Mouse (Mus musculus) WW6 (cell line): ENCODE data around the gene Tspan10.
"Not testable (repeated sequence)": the region's sequence is repeated elsewhere in the genome, so short reads cannot be mapped to it uniquely, and the experiment has no call there.

ENCODE experiments used
- DNase-seq: peaks from one replicate; pipeline ENCODE4 v3.0.0-alpha.2; 2013; ENCODE audit warnings: low read depth, low spot score

The Tspan10 gene

DNA sequence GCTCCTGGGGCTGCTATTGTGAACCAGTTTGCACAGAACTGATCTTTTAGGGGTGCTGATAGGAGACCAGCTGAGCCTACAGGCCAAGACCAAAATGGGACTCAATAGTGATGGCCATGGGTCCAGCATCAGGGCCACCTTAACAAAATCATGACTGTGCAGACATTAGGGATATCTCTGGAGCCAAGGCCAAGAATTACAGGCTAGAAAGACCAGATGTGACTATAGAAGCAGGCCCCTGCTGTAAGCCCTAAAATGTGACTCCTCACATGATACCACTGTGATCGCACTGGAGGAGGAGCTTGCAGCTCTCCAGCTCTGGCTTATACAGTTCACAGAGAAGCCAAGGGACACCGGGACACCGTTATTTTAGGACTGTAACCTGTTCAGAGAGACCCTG lies at the start of gene Tspan10:
TSS of gene Tspan10 (plus strand) at position 301 of the 400 bp plus-strand sequence.
- DNase-seq = no peak

DNA sequence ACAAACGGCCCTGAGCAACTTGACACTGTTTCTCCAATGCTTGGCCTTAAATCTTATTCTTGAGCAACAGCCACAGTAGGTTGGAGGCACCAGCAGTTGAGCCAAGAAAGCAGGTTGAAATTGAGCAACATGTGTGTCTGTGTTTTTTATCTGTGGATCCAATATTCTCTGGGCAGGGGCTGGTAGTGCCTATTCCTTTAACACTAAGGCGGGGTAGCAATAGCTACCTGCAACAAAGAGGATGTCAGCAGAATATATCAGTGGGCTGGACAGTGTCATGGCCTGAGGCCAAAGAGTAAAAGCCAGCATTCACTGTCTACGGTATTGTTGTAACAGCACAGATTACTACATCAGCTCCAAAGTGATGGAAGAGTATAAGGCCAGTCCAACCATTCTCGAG lies 46.8 kb upstream of the Tspan10 start:
- DNase-seq = no peak

DNA sequence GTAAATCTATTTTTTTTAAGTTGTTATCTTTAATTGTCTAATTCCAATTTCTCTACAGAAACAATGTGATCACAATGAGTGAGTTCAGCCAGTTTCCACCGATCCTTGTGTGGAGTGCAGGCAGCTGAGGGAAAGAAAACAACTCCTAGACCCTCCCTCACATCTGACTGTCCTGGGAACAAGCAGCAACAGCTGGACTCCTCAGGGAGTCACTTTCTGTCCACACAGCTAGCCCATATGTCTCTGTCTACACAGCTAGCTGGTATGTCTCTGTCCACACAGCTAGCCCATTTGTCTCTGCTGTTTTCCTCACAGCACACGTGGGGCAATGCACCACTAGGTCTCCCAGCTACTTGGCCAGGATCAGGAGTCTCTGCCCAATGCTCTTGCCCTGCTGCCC lies 44.8 kb upstream of the Tspan10 start:
- no peak for DNase-seq

DNA sequence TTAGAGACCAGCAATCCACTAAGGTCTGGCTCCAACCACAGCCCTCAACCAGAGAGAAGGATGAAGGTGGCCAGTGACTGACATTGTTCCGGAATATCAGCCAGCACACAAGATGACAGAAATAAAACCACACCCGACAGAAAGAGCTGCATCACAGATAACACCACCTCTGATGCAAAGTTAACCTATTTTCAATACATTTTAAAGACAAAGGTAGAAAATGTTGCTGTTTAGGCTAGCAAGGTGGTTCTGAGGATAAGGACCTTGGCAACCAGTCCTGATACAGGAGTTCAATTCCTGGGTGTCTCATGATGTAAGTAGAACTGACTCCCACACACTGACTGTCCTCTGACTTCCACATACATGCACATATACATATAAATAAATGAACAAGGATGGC lies 43.1 kb upstream of the Tspan10 start:
- DNase-seq = no peak

DNA sequence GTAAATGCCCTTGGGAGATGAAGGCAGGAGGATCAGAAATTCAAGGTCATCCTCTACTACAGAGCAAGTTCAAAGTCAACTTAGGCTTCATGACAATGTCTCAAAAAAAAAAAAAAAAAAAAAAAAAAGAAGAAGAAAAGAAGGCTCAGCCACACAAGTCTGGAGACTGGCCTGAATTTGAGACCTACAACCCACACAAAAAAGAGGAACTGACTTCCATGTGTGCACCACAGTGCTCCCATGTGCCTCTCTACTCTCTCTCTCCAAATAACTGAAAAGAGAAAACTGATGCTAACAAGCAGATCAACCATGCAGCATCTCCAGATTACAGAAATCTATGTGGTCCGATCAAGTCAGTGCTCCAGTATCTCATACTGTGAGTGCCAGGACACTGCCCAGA lies 37.6 kb upstream of the Tspan10 start:
- no peak for DNase-seq

DNA sequence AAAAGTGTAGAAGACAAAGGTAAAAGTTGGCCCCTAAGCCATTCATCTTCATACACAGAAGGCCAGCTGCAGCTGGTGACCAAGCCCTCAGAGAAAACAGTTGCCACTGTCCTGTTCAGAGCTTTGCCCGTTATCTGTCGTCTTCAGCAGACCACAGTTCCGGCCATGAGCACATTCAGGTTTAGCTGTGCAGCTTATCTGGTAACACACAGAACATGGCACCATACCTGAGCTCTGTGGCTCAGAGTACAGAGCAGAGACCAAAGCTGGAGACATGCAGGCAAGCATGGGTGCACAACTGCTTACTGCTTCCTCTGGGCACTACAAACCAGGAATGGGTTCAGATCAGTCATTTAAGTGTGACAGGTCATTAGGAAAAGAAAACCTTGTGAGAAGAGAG lies 36.6 kb upstream of the Tspan10 start:
- DNase-seq = no peak

DNA sequence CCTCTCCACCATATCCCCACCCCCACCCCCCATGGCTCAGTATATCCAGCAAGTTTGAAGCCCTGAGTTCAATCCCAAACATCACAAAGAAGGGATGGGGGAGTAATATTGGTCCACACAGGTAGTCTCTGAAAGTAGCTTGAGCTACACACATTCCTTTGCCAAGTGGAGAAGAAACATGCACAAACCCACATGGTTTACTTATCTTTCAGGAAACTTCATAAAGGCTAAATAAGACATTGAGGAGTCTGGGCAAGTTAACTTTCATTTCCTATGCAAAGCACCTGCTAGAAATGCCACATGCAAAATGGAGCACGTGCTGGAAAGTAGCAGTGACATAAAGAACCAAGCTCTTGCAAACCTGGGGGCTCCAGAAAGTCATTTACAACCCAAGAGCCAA lies 36.0 kb upstream of the Tspan10 start:
- no peak for DNase-seq

DNA sequence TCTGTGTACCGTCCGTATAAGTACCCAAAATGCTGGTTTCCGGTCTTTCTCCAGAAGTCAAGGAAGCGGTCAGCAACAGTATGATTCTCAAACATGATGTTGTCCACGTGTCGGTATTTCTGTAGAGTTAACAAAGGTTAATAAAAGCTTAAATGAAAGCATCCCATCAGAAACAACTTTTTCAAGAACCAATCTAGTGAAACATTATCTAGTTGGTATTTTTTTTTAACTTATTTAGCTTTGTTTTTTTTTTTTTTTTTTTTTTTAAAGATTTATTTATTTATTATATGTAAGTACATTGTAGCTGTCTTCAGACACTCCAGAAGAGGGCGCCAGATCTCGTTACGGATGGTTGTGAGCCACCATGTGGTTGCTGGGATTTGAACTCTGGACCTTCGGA lies 28.8 kb upstream of the Tspan10 start:
- not testable (repeated sequence) for DNase-seq

DNA sequence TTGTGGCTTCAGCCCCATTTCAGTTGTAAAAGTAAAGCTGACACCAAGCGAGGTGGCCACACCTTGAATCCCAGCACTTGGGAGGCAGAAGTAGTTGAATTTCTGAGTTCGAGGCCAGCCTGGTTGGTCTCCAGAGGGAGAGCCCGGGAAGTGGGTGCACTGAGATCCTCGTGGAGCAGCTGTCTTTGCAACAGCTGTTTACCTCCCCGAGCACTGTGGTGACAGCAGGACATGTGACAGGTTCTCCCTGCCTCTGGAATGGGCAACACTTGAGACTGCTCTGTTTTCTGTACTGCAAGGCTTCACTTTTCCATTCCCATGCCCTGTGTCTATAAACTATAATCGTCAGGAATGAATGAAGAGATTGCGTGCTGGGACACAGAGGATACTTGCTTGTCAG lies 24.6 kb upstream of the Tspan10 start:
- DNase-seq = no peak

DNA sequence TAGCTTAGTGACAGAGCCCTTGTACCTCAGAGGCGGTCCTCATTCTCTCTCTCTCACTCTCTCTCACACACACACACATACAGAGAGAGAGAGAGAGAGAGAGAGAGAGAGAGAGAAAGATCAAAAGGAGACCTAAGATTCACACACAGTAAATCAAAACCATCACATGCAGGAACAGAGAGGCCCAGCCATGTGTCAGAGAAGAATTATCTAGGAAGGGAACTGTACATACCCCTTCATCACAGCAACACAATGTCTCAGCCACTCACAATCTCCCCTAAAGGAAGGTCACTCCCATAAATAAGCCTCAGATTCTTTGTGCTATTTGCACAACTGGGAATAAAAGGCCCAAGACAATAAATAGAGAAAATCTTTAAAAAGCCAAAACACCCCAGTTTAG lies 23.9 kb upstream of the Tspan10 start:
- DNase-seq = no peak

DNA sequence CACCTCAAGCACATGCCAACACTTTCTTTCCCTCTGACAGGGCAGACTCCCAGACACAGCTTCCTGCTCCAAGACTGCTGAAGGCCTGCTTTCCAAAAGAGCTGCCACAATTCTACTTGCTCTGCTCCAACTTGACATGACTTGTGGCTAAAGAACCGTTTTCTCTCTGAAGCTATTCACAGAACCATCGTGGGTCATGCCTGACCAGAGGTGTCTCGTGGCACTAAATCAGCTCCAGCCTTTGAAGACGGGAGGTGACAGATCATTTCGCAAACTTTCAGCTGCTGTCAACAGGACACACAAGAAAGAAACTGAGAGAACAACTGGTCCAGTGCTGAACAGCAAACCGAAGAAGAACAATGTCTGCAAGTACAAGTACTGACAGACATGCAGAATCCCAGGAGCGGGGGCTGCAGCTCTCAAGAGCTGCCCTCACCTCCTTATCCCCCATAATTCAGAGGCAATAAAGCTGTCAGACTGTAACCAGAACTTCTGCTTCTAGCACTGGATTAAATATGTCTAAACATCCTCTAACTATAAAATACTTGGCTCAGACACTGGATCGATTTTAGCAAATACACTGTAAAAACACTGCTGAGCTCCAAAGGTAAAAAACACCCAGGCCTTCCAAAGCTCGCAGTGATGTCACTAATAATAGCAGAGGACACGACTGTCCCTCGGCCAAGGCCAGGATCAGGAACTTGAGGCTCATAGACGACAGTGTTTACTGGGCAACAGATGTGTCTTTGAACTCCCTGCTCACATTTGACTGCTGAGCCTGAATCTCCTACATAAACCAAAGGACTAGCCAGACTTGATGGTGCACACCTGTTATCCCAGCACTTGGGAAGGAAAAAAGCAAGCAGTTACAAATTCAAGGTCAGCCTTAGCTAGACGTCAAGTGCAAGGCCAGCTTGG lies 19.5 kb upstream of the Tspan10 start:
- no peak for DNase-seq

DNA sequence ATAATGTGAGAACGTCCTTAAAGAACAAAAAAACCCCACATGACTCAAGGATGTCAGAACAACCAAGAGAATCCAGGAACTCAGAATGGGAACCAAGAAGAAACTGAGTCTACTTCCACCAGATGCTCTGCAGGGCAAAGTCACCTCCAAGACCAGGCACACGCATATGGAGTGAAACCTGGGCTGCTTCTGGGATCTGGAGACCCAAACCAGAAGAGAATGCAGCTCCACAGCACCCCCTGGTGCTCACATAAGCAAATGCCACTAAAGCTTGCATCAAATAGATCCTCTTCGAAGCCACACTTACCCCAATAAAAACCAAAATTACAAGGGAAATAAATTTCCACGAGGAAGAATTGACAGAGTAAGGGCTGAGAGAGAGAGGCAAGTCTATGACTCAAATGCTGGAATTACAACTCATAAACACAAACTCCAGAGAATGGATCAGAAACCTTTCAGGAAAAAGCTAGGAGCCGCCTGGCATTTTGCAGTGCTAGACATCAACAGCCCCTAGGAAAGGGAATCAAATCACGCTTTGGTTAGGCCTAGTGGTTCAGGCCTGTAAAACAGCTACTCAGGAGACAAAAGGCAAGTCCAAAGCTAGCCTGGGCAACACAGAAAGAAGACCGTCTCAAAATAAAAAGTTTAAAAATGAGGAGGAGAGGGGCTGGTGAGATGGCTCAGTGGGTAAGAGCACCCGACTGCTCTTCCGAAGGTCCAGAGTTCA lies 18.7 kb upstream of the Tspan10 start:
- peak; percentile 76 for DNase-seq

DNA sequence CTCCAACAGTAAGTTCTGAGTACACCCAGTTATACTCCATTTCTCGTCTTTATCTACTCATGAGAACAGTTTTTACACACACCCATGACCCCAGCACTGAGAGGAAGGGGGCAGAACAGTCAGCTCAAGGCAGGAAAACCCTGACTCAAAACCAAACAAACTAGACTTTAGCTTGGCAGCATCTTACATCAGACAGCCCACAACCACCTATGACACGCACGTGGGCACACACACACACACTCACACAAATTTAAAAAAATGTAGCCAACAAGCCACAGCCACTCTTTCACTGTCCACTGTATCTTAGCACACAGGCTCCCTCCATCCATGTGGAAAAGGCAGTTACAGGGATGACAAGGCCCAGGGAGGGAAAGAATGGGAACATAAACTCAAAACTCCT lies 15.7 kb upstream of the Tspan10 start:
- no peak for DNase-seq

DNA sequence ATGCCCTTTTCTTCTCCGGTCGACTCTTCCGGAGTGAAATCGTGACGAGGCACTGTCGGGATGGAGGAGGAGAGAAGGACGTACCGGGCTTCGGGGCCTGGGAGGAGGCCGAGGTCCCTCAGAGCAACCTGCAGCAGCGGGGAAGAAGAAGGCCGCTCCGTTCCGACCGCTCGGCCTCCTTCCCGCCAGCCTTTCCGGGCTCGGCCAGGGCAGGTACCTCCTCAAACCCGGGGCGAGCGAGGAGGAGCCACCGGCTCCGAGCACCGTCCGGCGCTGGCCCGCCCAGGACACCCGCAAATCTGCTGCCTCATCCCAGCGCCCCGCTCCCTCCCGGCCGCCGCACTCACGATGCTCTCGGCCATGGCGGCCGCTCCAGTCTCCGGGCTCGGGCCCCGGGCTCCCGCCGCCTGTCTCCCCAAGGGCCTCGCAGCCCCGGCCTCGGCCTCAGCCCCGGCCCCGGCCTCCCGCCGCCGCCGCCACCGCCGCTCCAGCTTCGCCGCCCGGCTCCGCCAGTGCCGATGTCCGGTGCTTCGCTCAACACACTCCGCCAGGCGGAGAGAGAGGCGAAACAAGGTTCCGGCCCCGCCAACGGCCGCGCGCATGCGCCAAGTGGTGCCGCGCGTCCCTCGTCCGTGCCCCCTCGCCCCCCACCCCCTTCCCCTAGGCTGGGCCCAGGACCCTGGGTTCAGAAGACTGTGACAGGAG lies 5.1 kb upstream of the Tspan10 start, which contains the start of gene Nploc4:
TSS of gene Nploc4 (minus strand) at position 557 of the 705 bp plus-strand sequence.
- DNase-seq = peak; percentile 71

DNA sequence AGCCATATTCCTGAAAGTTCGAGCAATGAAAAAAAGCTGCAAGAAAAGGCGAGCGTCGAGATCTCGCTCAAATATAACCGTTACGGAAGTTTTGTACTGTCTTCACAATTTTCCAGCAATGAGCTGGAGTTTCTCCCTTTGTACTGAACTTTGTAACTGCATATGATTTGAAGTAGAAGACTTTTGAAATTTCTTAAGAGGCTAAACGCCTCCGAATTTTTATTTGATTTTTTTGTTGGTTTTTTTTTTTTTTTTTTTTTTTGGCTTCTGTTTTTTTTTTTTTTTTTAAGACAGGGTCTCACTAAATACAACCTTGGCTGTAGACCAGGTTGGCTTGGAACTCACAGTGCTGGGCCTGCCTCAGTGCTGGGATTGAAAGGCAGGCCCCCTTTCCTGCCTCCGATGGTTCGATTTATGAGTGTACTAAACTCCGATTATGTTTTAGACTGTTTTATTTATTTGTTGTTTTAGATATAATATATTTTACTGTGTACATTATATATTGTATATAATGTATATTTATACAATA lies 4.5 kb upstream of the Tspan10 start:
- no peak for DNase-seq

DNA sequence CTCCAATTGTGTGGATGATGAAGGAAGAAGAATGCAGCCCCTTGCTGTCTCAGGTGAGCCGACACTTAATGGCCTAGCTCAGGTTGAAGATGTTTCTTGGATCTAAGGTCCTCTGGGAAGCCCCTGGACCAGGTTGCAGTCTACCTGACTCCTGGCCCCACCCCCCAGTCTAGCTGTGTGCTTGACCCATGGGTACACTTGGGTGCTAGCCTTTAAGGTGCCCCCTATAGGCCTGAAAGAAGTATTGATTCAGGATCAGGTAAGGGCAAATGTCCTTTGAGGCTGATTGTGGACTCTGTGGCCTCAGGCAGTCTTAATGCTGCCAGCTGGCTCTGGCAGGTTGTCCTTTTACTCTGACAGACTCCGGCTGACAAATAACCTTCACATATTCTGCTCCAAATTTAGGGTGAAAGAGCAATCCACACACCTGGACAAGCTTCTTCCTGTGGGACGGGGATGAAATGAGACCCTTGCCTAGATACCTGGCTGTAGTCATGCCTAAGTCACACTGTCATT lies 379 bp downstream of the Tspan10 start:
- no peak for DNase-seq

DNA sequence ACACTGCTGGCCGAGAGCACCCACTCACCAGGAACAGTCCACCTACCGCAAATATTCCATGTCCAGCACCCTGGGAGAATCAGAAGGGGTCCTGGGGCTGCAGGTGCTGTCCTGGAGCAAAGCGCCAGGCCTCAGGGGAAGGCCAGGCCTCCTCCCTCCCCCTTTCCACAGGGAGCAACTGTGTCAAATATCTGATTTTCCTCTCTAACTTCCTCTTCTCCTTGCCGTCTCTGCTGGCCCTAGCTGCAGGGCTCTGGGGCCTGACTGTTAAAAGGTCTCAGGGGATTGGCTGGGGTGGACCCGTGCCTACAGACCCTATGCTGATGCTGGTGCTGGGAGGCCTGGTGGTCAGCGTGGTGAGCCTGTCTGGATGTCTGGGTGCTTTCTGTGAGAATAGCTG lies 1.7 kb downstream of the Tspan10 start:
- no peak for DNase-seq

DNA sequence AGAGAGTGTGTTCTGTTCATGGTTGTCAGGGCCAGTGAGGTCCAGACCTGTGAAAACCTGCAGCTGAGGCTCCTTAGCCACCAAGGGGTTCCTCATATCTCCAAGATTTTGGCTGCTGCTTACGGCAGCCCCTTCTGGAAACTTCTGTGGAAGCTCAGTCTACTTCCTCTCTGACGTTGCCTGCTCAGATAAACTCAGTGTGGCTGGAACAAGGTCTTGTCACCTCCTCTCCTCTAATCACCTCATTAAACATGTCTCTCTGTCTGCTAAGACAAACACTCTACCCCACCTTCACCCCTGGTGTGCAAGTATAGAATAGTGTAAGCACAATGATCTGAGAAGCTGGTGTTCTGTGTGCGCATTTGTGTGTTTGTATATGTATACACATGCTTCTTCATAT lies 3.0 kb downstream of the Tspan10 start:
- DNase-seq = no peak

DNA sequence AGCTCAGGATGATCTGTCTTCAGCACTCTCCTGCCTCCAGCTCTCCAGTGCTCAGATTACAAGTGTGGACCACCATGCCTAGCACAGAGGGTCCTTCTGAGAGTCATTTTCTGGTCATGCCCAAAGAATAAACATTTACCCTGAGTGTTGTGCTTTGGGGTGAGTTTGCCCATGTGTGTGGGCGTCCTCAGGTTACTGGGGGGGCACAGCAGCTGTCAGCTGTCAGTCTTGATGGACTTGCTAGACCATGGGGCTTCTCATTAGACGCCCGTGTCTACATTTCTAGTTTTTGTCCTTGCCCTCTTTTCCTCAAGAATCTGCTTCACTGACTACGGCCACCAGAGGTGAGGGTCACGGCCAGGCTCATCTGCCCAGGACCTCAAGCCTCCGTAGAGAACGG lies 4.7 kb downstream of the Tspan10 start:
- DNase-seq = no peak

DNA sequence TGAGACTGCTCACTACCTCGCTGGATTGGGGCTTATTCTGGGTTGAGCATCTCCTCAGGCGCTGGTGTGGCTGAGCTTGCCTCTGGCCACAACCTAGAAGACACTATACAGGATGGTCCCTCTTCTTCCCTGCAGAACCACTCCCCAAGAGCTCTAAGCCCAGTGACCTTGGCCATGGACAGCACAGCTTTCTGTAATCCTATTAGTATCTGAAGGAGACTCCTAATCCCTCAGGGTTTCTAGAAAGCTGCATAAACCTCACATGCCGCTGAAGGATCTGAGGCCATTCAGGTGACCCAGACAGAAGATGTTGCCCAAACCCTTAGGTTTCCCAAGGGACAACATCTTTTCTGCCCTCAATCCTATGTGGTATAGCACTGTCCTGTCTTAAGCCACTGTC lies 9.8 kb downstream of the Tspan10 start:
- no peak for DNase-seq

DNA sequence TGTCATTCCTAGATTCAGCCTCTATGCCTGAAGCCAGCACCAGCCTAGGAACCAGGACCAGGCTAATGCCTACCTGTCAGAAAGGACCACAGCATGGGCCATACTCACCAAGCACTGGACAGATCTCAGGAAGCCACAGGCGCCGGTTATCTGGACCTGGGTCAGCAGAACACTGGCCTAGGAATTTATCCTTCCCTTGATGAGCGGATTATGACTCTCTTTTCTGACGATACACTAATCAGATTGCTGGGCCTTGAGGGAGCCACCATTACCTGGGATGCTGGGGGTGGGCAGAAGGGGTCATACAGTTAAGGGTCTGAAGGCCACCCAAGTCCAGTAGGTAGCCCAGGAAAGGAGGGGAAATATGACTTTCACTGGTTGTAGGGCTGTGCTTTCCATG lies 10.9 kb downstream of the Tspan10 start, which contains the start of gene Pde6g:
TSS of gene Pde6g (minus strand) at position 195 of the 400 bp plus-strand sequence.
- DNase-seq = no peak

DNA sequence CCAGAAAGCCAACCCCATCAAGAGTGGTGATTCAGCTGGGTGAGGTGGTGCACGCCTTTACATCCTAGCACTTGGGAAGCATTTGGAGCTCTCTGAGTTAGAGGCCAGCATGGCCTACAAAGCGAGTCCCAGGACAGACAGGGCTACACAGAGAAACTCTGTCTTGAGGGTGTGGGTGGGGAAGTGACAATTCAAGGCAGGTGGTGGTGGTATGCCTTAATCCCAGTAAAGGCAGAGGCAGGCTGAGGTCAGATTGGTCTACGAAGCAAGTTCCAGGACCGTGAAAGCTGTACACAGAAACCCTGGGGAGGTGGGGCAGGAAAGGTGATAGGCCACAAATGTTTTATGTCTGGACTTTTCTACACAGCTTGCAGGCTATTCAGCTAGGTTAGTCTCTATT lies 12.5 kb downstream of the Tspan10 start:
- no peak for DNase-seq
